Mouse (Mus musculus): ENCODE results near the gene Osbpl7.

- no peak for TF ChIP-seq GABPA (IDR thresholded peaks at IDR 0.05; ENCODE audit: low read depth, low read length)
- TF ChIP-seq TAL1 (IDR thresholded peaks at IDR 0.05; ENCODE audit: low read length) = no peak
- TF ChIP-seq GATA1 (IDR thresholded peaks at IDR 0.05; ENCODE audit: low read depth, low read length) = no peak
- TF ChIP-seq CTCF (IDR thresholded peaks at IDR 0.05 in 2 of 3, conservative IDR thresholded peaks at IDR 0.05 in 1 of 3; ENCODE audit: control insufficient read depth in 1 of 3, insufficient read depth in 1 of 3, low read depth in 2 of 3, low read length in 3 of 3, poor library complexity in 1 of 3, severe bottlenecking in 1 of 3) = no peak
- TF ChIP-seq RAD21 (IDR thresholded peaks at IDR 0.05; ENCODE audit: low read depth, low read length) = no peak
- no peak for TF ChIP-seq SMC3 (IDR thresholded peaks at IDR 0.05; ENCODE audit: low read depth, low read length)
- TF ChIP-seq CHD1 (IDR thresholded peaks at IDR 0.05; ENCODE audit: low read depth, low read length) = no peak
- no peak for TF ChIP-seq RCOR1 (IDR thresholded peaks at IDR 0.05; ENCODE audit: low read depth, low read length)
- no peak for TF ChIP-seq POLR2A (IDR thresholded peaks at IDR 0.05; ENCODE audit: control insufficient read depth in 1 of 2, insufficient read depth in 1 of 2, low read depth in 1 of 2, low read length in 2 of 2, poor library complexity in 1 of 2)
These were observed 31.1 kb upstream of the Osbpl7 start for GRCm38 (mm10) chr11:97019345-97019708.

Data from MEL (cell line).